Mouse (Mus musculus): ENCODE measurements around the gene Vmn2r8. TPM values are rescaled to one million over a fixed set of nuclear protein-coding genes. Genes with fewer than 3 reads are reported as not detected.
A peak's percentile ranks its signal among the peaks of the same experiment; 100 is the strongest.
"Not testable (repeated sequence)": the region's sequence is repeated elsewhere in the genome, so short reads cannot be mapped to it uniquely, and the experiment has no call there.

Vmn2r8 gene
- polyA plus RNA-seq, 1 experiment = not detected

DNA sequence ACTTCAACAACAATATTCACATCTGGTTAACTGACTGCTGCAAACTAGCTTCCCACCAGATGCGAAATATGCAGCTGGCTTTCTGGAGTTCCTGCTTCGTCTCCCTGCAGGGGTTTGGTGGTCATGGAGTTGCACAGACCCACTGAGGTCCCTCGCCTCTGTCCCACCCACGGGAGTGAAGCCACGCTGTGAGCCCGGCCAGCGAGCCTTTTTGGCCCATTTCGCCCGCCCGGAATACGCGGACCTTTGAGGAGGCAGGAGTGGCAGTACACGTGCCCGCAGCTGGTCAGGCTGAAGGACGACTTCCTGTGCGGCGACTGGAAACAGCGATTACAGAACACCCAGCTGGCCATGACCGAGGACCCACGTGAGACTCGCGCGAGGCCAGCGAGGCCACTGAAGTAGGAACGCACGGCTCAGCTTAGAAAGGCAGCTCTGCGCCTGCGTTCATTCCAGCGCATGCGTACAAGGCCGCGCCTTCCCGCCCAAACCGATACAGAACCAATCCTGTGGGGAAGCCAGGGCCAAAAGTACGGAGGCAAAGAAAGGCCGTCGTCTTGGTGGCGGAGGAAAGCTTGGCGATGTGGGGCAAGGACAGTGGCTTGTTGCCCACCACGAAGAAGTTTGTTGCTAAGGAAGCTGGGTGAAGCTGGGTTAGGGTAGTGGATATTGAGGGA is 33.9 kb downstream of the Vmn2r8 start, which contains the start of gene Rnf212:
Rnf212 (minus strand) TSS at position 353 of the 677 bp plus-strand sequence.
- Histone ChIP-seq H3K36me3 (ENCODE audit: control insufficient read depth, insufficient read depth, low read length) (no peaks in the 10 kb centered on the region), H3K4me1 (ENCODE audit: control insufficient read depth, insufficient read depth, low read length) (no peaks in the 10 kb centered on the region), H3K4me3 (ENCODE audit: insufficient read depth, low read depth, low read length) (no peak within 1 kb of the TSS), H3K27me3 (replicated peaks; ENCODE audit: control insufficient read depth, insufficient read depth, low read length) (no peaks in the 10 kb centered on the region), H3K27ac (ENCODE audit: insufficient read depth, low read depth, low read length) (no peak within 1 kb of the TSS)
- no peak for DNase-seq
- TF ChIP-seq CTCF (conservative IDR thresholded peaks at IDR 0.05; ENCODE audit: insufficient read depth, insufficient read length, low read depth, low read length) (no peak), POLR2A (IDR thresholded peaks at IDR 0.05; ENCODE audit: low read depth, low read length) (no peak)
- WGBS = 71% methylated on average over 40 of the region's 40 CpGs

DNA sequence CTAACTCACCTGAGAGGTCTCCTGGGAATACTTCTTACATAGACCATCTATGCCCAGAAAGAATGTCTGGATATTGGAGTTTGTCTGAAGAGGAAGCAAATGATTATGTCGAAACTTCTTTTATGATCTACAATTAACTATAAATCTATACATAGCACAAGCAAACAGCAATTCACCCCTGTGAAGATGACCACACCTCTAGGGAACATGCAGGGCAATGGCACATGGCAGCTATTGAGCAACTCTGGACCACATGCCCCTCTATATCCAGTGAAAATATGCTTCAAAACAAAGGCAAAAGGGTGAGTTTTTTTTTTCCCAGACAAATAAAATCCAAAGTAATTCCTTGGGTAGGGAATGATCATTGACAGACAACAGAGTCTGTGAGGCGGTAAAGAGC is 48.6 kb downstream of the Vmn2r8 start:
- no peaks in the 10 kb centered on the region for H3K27me3 ChIP-seq (replicated peaks; ENCODE audit: control insufficient read depth, insufficient read depth, low read length)
- DNase-seq = no peak
- H3K36me3 ChIP-seq (ENCODE audit: control insufficient read depth, insufficient read depth, low read length) = no peaks in the 10 kb centered on the region
- no peak overlapping the region for H3K27ac ChIP-seq (ENCODE audit: insufficient read depth, low read depth, low read length)
- H3K4me1 ChIP-seq (ENCODE audit: control insufficient read depth, insufficient read depth, low read length) = no peaks in the 10 kb centered on the region
- TF ChIP-seq POLR2A (IDR thresholded peaks at IDR 0.05; ENCODE audit: low read depth, low read length) (no peak), CTCF (conservative IDR thresholded peaks at IDR 0.05; ENCODE audit: insufficient read depth, insufficient read length, low read depth, low read length) (no peak)
- WGBS = 85% methylated on average over 2 of the region's 2 CpGs
- no peak overlapping the region for H3K4me3 ChIP-seq (ENCODE audit: insufficient read depth, low read depth, low read length)

DNA sequence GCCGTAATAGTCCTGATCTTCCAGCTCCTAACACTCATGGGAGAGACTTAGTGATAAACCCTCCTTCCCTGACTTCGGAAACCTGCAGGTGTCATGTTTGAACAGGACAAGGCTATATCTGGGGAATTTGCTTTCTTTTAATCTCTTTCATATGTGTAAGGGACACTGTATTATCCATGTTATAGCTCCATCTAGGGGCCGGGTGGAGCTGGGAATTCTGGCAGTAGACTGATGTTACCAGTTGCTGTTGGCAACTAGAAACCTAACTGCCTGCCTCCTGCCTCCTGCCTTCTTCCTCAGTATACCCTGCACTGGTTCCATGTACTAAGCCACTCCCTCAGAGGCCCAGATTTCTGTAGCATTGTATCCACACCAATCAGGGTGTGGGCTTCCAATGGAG is 50.3 kb downstream of the Vmn2r8 start:
- Histone ChIP-seq H3K27ac (ENCODE audit: insufficient read depth, low read depth, low read length) (no peak overlapping the region), H3K36me3 (ENCODE audit: control insufficient read depth, insufficient read depth, low read length) (no peaks in the 10 kb centered on the region), H3K27me3 (replicated peaks; ENCODE audit: control insufficient read depth, insufficient read depth, low read length) (no peaks in the 10 kb centered on the region), H3K4me3 (ENCODE audit: insufficient read depth, low read depth, low read length) (no peak overlapping the region), H3K4me1 (ENCODE audit: control insufficient read depth, insufficient read depth, low read length) (no peaks in the 10 kb centered on the region)
- WGBS = 50% methylated on average over 3 of the region's 3 CpGs
- TF ChIP-seq POLR2A (IDR thresholded peaks at IDR 0.05; ENCODE audit: low read depth, low read length) (no peak), CTCF (conservative IDR thresholded peaks at IDR 0.05; ENCODE audit: insufficient read depth, insufficient read length, low read depth, low read length) (peak; percentile 52; the same call in 1 of the 2 replicates)
- peak; percentile 59 for DNase-seq

DNA sequence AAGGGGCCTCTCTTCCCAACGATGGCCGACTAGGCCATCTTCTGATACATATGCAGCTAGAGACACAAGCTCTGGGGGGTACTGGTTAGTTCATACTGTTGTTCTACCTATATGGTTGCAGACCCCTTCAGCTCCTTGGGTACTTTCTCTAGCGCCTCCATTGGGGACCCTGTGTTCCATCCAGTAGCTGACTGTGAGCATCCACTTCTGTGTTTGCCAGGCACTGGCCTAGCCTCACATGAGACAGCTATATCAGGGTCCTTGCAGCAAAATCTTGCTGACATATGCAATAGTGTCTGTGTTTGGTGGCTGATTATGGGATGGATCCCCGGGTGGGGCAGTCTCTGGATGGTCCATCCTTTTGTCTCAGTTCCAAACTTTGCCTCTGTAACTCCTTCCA is 57.4 kb downstream of the Vmn2r8 start:
- not testable (repeated sequence) for DNase-seq
- WGBS = 86% methylated on average over 4 of the region's 4 CpGs

DNA sequence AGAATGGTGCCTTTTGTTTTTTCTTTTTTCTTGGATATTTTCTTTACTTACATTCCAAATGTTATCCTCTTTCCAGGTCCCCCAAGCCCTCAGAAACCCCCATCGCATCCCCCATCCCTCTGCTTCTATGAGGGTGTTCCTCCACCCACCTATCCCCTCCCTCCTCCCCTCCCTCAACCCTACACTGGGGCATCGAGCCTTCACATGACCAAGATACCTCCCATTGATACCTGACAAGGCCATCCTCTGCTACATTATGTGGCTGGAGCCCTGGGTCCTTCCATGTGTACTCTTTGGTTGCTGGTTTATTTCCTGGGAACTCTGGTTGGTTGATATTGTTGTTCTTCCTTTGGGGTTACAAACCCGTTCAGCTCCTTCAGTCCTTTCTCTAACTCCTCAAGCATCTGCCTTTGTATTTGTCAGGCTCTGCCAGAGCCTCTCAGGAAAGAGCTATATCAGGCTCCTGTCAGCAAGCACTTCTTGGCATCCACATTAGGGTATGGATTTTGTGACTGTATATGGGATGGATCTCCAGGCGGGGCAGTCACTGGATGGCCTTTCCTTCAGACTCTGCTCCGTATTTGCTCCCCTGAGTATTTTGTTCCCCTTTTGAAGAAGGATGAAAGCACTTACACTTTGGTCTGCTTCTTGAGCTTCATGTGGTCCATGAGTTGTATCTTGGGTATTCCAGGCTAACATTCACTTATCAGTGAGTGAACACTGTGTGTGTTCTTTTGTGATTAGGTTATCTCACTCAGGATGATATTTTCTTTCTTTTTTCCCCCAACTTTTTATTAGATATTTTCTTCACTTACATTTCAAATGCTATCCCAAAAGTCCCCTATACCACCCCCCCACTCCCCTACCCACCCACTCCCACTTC is 58.1 kb downstream of the Vmn2r8 start:
- no peak for DNase-seq
- no peaks in the 10 kb centered on the region for H3K36me3 ChIP-seq (ENCODE audit: control insufficient read depth, insufficient read depth, low read length)
- H3K4me3 ChIP-seq (ENCODE audit: insufficient read depth, low read depth, low read length) = no peak overlapping the region
- no peaks in the 10 kb centered on the region for H3K4me1 ChIP-seq (ENCODE audit: control insufficient read depth, insufficient read depth, low read length)
- no peak overlapping the region for H3K27ac ChIP-seq (ENCODE audit: insufficient read depth, low read depth, low read length)
- H3K27me3 ChIP-seq (replicated peaks; ENCODE audit: control insufficient read depth, insufficient read depth, low read length) = no peaks in the 10 kb centered on the region
- TF ChIP-seq POLR2A (IDR thresholded peaks at IDR 0.05; ENCODE audit: low read depth, low read length) (no peak), CTCF (conservative IDR thresholded peaks at IDR 0.05; ENCODE audit: insufficient read depth, insufficient read length, low read depth, low read length) (no peak)
- 73% methylated on average over 5 of the region's 5 CpGs for WGBS

More for the DNA sequence above, 57.4 kb downstream of the Vmn2r8 start:
- not testable (repeated sequence) for H3K27me3 ChIP-seq (replicated peaks; ENCODE audit: control insufficient read depth, insufficient read depth, low read length); H3K36me3 ChIP-seq (ENCODE audit: control insufficient read depth, insufficient read depth, low read length); H3K4me3 ChIP-seq (ENCODE audit: insufficient read depth, low read depth, low read length); H3K27ac ChIP-seq (ENCODE audit: insufficient read depth, low read depth, low read length); H3K4me1 ChIP-seq (ENCODE audit: control insufficient read depth, insufficient read depth, low read length)

DNA sequence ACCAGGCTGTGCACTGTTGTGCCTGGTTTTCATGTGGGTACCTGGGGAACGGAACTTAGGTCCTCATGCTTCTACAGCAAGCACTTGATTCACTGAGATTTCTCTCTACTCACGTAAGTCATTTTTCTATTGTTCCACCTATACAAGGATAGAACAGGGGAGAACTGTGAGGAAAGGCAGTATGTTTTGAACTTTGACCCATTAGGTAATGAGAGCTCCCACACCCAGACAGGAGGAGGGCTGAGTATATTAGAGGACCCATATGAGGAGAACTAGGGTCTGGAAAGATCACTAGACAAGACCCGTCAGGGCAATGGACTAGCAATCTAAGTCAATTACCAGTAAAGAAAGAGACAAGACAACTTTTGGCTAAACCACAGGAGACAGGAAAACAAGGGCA is 64.0 kb downstream of the Vmn2r8 start:
- DNase-seq = no peak
- Histone ChIP-seq H3K4me3 (ENCODE audit: insufficient read depth, low read depth, low read length) (no peak overlapping the region), H3K27ac (ENCODE audit: insufficient read depth, low read depth, low read length) (no peak overlapping the region), H3K27me3 (replicated peaks; ENCODE audit: control insufficient read depth, insufficient read depth, low read length) (no peaks in the 10 kb centered on the region), H3K4me1 (ENCODE audit: control insufficient read depth, insufficient read depth, low read length) (no peaks in the 10 kb centered on the region), H3K36me3 (ENCODE audit: control insufficient read depth, insufficient read depth, low read length) (no peaks in the 10 kb centered on the region)
- WGBS = 76% methylated on average over 3 of the region's 3 CpGs
- no peak for TF ChIP-seq CTCF (conservative IDR thresholded peaks at IDR 0.05; ENCODE audit: insufficient read depth, insufficient read length, low read depth, low read length)
- no peak for TF ChIP-seq POLR2A (IDR thresholded peaks at IDR 0.05; ENCODE audit: low read depth, low read length)

DNA sequence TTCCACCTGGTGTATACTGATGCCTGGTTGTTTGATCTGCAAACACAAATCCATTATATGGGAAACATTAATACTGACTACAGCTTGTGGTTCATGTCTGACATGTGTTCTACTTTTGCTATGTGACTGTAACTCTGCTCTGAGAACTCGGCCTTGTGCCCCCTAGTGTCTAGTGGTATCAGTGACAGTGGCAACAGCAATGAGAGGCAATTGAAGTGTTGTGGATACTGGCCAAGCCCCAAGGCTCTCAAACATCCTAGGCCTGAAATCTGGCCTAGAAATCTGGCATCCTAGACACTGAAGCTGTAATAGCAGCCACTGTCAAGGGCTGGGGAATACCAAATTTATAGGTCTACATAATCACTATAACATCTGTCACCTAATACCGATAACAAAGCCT is 64.8 kb downstream of the Vmn2r8 start:
- no peak for DNase-seq
- no peaks in the 10 kb centered on the region for H3K27me3 ChIP-seq (replicated peaks; ENCODE audit: control insufficient read depth, insufficient read depth, low read length)
- no peak overlapping the region for H3K4me3 ChIP-seq (ENCODE audit: insufficient read depth, low read depth, low read length)
- H3K36me3 ChIP-seq (ENCODE audit: control insufficient read depth, insufficient read depth, low read length) = no peaks in the 10 kb centered on the region
- H3K4me1 ChIP-seq (ENCODE audit: control insufficient read depth, insufficient read depth, low read length) = no peaks in the 10 kb centered on the region
- 47% methylated on average over 2 of the region's 2 CpGs for WGBS
- no peak overlapping the region for H3K27ac ChIP-seq (ENCODE audit: insufficient read depth, low read depth, low read length)
- no peak for TF ChIP-seq POLR2A (IDR thresholded peaks at IDR 0.05; ENCODE audit: low read depth, low read length)
- TF ChIP-seq CTCF (conservative IDR thresholded peaks at IDR 0.05; ENCODE audit: insufficient read depth, insufficient read length, low read depth, low read length) = no peak; the same call in 1 of the 2 replicates

Measured in kidney, adult 2 months (tissue).